Comparison of ENCODE assay signal across 8 mouse cellular contexts in genomic region chr3:89962751-89963220, GRCm38 (mm10). TPM values are rescaled to one million over a fixed set of nuclear protein-coding genes. Genes with fewer than 3 reads are reported as not detected.
DNase-seq lines count a peak whose midpoint lies in the region; ATAC-seq and TF ChIP-seq lines count a peak whose summit lies in the region.

No protein-coding gene starts in this region.

- H3K27me3 ChIP-seq in kidney, adult 2 months (replicated peaks; ENCODE audit: control insufficient read depth, insufficient read depth, low read length), result no peaks in the 10 kb centered on the region
- H3K27me3 ChIP-seq in C2C12 (ENCODE audit: control insufficient read depth, insufficient read depth, insufficient read length), result no peaks in the 10 kb centered on the region
- no peaks in the 10 kb centered on the region for H3K27me3 ChIP-seq in hindbrain, embryonic 11.5 days (ENCODE audit: control insufficient read depth, insufficient read depth, low read length)
- peaks cover 39% of the 10 kb centered on the region for H3K27me3 ChIP-seq in megakaryocyte, embryonic 14.5 days (replicated peaks)

- H3K4me3 ChIP-seq in kidney, adult 2 months (ENCODE audit: insufficient read depth, low read depth, low read length), result peak overlapping the region; percentile 61
- H3K4me3 ChIP-seq in C2C12 (ENCODE audit: insufficient read depth, poor library complexity, severe bottlenecking), result peak overlapping the region; percentile 73
- peak overlapping the region; percentile 95 for H3K4me3 ChIP-seq in hindbrain, embryonic 11.5 days (ENCODE audit: low read depth, low read length)
- peak overlapping the region; percentile 95 for H3K4me3 ChIP-seq in megakaryocyte, embryonic 14.5 days (replicated peaks)

- no peaks in the 10 kb centered on the region for H3K36me3 ChIP-seq in kidney, adult 2 months (ENCODE audit: control insufficient read depth, insufficient read depth, low read length)
- peaks cover 15% of the 10 kb centered on the region for H3K36me3 ChIP-seq in C2C12 (ENCODE audit: control insufficient read depth, insufficient read depth)
- 0 out of 2 replicates have a peak, but pooled peaks cover 2% of the 10 kb centered on the region for H3K36me3 ChIP-seq in hindbrain, embryonic 11.5 days (ENCODE audit: control insufficient read depth, insufficient read depth, low read length)
- peaks cover 24% of the 10 kb centered on the region for H3K36me3 ChIP-seq in megakaryocyte, embryonic 14.5 days (replicated peaks; ENCODE audit: low read length)

- peaks cover 66% of the 10 kb centered on the region for H3K79me2 ChIP-seq in C2C12 (ENCODE audit: control insufficient read depth, insufficient read depth)

- H3K27ac ChIP-seq in kidney, adult 2 months (ENCODE audit: insufficient read depth, low read depth, low read length), result peak overlapping the region; percentile 72
- H3K27ac ChIP-seq in hindbrain, embryonic 11.5 days (ENCODE audit: low read depth, low read length), result peak overlapping the region; percentile 91

- H3K4me1 ChIP-seq in kidney, adult 2 months (ENCODE audit: control insufficient read depth, insufficient read depth, low read length), result no peaks in the 10 kb centered on the region; the same call in 1 of the 2 replicates
- H3K4me1 ChIP-seq in hindbrain, embryonic 11.5 days (replicated peaks; ENCODE audit: control insufficient read depth, insufficient read depth, low read length), result peaks cover 24% of the 10 kb centered on the region
- H3K4me1 ChIP-seq in megakaryocyte, embryonic 14.5 days, result peaks cover 75% of the 10 kb centered on the region

- DNase-seq in kidney, adult 2 months, result peak; percentile 10
- DNase-seq in kidney, postnatal 36 days, result no peak
- DNase-seq in cerebellum, adult 9-10 months, result peak; percentile 50
- DNase-seq in hindbrain, embryonic 11.5 days (ENCODE audit: low spot score), result no peak
- no peak for DNase-seq in Muller cell, postnatal 12 days (ENCODE audit: inconsistent ontology term)

- peak overlapping the region; percentile 95 for H3K9ac ChIP-seq in hindbrain, embryonic 11.5 days (ENCODE audit: low read depth, low read length)

- peak; percentile 47 for ATAC-seq in hindbrain, embryonic 11.5 days (ENCODE audit: low FRiP score)
- ATAC-seq in erythroid progenitor cell, adult 5-6 weeks (replicated peaks; ENCODE audit: low FRiP score, poor library complexity, severe bottlenecking), result no peak

- WGBS in kidney, adult 2 months, result under 1% methylated on average over 30 of the region's 30 CpGs
- WGBS in hindbrain, embryonic 11.5 days, result 0% methylated on average over 20 of the region's 30 CpGs

- peak overlapping the region; percentile 90 for H3K4me2 ChIP-seq in hindbrain, embryonic 11.5 days (replicated peaks; ENCODE audit: low read depth, low read length)

- H3K9me3 ChIP-seq in hindbrain, embryonic 11.5 days (ENCODE audit: control insufficient read depth, low read length), result no peaks in the 10 kb centered on the region
- no peaks in the 10 kb centered on the region for H3K9me3 ChIP-seq in megakaryocyte, embryonic 14.5 days

- peak overlapping the region; percentile 94 for H3ac ChIP-seq in C2C12 (ENCODE audit: control insufficient read depth, insufficient read length, low read depth)

- H3K79me3 ChIP-seq in C2C12 (ENCODE audit: low read depth), result peaks cover 18% of the 10 kb centered on the region

- TF ChIP-seq CTCF in kidney, adult 2 months (conservative IDR thresholded peaks at IDR 0.05; ENCODE audit: insufficient read depth, insufficient read length, low read depth, low read length), result no peak
- no peak for TF ChIP-seq CTCF in C2C12 (IDR thresholded peaks at IDR 0.05; ENCODE audit: control insufficient read depth, insufficient read depth, insufficient read length)

- no peak for TF ChIP-seq POLR2A in kidney, adult 2 months (IDR thresholded peaks at IDR 0.05; ENCODE audit: low read depth, low read length)

TF ChIP-seq in C2C12, 6 proteins besides CTCF, POLR2A, EP300 and RAD21:
- TF ChIP-seq CEBPB (IDR thresholded peaks at IDR 0.05; ENCODE audit: low read depth), result no peak
- TF ChIP-seq FOSL1 (IDR thresholded peaks at IDR 0.05; ENCODE audit: insufficient read depth, low read length, poor library complexity, severe bottlenecking), result no peak
- TF ChIP-seq USF1 (IDR thresholded peaks at IDR 0.05; ENCODE audit: low read depth), result no peak
- TF ChIP-seq MYOG (IDR thresholded peaks at IDR 0.05; ENCODE audit: control insufficient read depth, extremely low read depth, insufficient read length), result no peak
- no peak for TF ChIP-seq MYOD1 (IDR thresholded peaks at IDR 0.05; ENCODE audit: control insufficient read depth, insufficient read length, low read depth)
- no peak for TF ChIP-seq MAX (IDR thresholded peaks at IDR 0.05)

RNA-seq across cellular contexts. Expression of gene Atp8b2, which starts 0.5 kb away (rescaled TPM):
- 21.9 and 23.5 TPM in 2 replicates for polyA plus RNA-seq in kidney, adult 2 months (2012; rRNA removed)
- polyA plus RNA-seq in C2C12 (2012; fragmentation: generic; extraction: Trizol), result 26.8 TPM
- 12.0 and 19.1 TPM in 2 replicates for polyA plus RNA-seq in hindbrain, embryonic 11.5 days (2014; fragmentation: Nextera tagmentation; extraction: Ambion mirVana)
- 4.2 and 6.1 TPM in 2 replicates for polyA plus RNA-seq in megakaryocyte, embryonic 14.5 days (2012; ENCODE audit: insufficient read depth, low replicate concordance)
- total RNA-seq in erythroid progenitor cell, adult 5-6 weeks (2015; ENCODE audit: low replicate concordance), result 1.8 TPM in 1 of 2 replicates, not detected in the other
- 1.2 and 2.1 TPM in 2 replicates for total RNA-seq in erythroid progenitor cell, adult 5-6 weeks (2017; ENCODE audit: low replicate concordance)

RNA-seq across cellular contexts. Expression of gene Hax1, which starts 35.8 kb away (rescaled TPM):
- 130 and 138 TPM in 2 replicates for polyA plus RNA-seq in kidney, adult 2 months (2012; rRNA removed)
- polyA plus RNA-seq in C2C12 (2012; fragmentation: generic; extraction: Trizol), result 296 TPM
- 178 and 182 TPM in 2 replicates for polyA plus RNA-seq in hindbrain, embryonic 11.5 days (2014; fragmentation: Nextera tagmentation; extraction: Ambion mirVana)
- polyA plus RNA-seq in megakaryocyte, embryonic 14.5 days (2012; ENCODE audit: insufficient read depth, low replicate concordance), result 10.9 and 58.1 TPM in 2 replicates
- 55.5 and 71.3 TPM in 2 replicates for total RNA-seq in erythroid progenitor cell, adult 5-6 weeks (2015; ENCODE audit: low replicate concordance)
- 41.2 and 68.0 TPM in 2 replicates for total RNA-seq in erythroid progenitor cell, adult 5-6 weeks (2017; ENCODE audit: low replicate concordance)

RNA-seq across cellular contexts. Expression of gene Il6ra, which starts 49.8 kb away (rescaled TPM):
- 3.2 and 4.1 TPM in 2 replicates for polyA plus RNA-seq in kidney, adult 2 months (2012; rRNA removed)
- polyA plus RNA-seq in C2C12 (2012; fragmentation: generic; extraction: Trizol), result 1.2 TPM
- 0.18 and 0.22 TPM in 2 replicates for polyA plus RNA-seq in hindbrain, embryonic 11.5 days (2014; fragmentation: Nextera tagmentation; extraction: Ambion mirVana)
- 6.3 and 10.8 TPM in 2 replicates for polyA plus RNA-seq in megakaryocyte, embryonic 14.5 days (2012; ENCODE audit: insufficient read depth, low replicate concordance)
- total RNA-seq in erythroid progenitor cell, adult 5-6 weeks (2015; ENCODE audit: low replicate concordance), result 5.8 and 10.5 TPM in 2 replicates
- total RNA-seq in erythroid progenitor cell, adult 5-6 weeks (2017; ENCODE audit: low replicate concordance), result 0.90 and 2.3 TPM in 2 replicates

Comparison
In these comparisons a context has a peak if more than half of its experiments do, and no peak if none do; other contexts are left out.
1. DNase-seq: peak in kidney, adult 2 months (single experiment) and cerebellum, adult 9-10 months (single experiment); none in kidney, postnatal 36 days (0 of 2), hindbrain, embryonic 11.5 days (single experiment) and Muller cell, postnatal 12 days (single experiment).
2. Peak in every context shown above with its lines, with median percentiles within 50 percentile points of each other: H3K4me3 ChIP-seq.